Mouse (Mus musculus): Measurements from ENCODE around the gene I830077J02Rik.

DNA sequence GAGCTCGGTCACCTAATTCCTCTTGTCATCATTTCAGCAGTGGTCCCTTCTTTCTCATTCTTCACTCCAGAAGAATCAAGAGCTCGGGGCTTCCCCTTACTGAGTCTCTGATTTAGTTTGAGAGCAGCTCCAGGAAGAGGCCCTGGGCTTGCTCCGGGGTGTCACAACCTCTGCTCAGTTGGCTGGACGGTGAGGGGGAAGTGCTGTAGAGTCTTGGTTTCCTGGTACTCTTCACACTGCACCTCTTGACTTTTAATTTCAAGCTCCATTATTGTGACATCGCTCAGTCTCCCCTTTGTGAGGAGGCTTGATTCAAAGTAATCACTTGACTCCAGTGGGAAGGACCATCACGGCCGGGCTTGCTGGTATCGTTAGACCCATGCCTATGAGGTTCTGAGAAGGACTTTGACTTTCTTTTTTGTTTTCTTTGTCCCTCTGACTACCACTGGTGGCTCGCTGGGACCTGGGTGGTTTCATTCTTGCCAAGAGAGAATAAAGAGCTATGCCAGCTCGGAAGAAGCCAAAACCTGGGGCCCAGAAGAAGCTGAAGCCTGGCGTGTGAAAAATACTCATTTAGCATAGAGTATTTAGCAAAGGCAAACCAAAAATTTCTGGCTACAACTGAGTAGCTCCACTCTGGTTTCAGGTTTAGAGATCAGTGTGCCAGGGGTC, 21.8 kb downstream of the I830077J02Rik start:
- TF ChIP-seq GATA1 (IDR thresholded peaks at IDR 0.05; ENCODE audit: borderline replicate concordance, low read length) (no peak), FLI1 (IDR thresholded peaks at IDR 0.05; ENCODE audit: low read length) (no peak)

Measured in megakaryocyte, embryonic 14.5 days (primary cell).